Mouse (Mus musculus) heart, embryonic 11.5 days (tissue): Measurements from ENCODE around the gene Nod1. TPM values are rescaled to one million over a fixed set of nuclear protein-coding genes. Genes with fewer than 3 reads are reported as not detected.

Experiments used
- ATAC-seq: fragments of 200-750 bp; cut with Nextera tagmentation; replicated peaks from 2 replicates; pipeline ENCODE4 v1.8.0; 2017; ENCODE audit warnings: moderate library complexity; ENCODE audit not compliant: insufficient number of reproducible peaks, low FRiP score, low TSS enrichment
- H3K27ac ChIP-seq: fragments of 300-500 bp; sonication (generic); 2 replicates; pipeline ENCODE4 v1.5.1; 2014; ENCODE audit warnings: mild to moderate bottlenecking, low read depth, low read length
- H3K27me3 ChIP-seq: fragments of 300-500 bp; sonication (generic); 2 replicates; pipeline ENCODE4 v1.6.1; 2014; ENCODE audit warnings: mild to moderate bottlenecking, low read length, mixed read lengths; ENCODE audit not compliant: control insufficient read depth, insufficient read depth
- H3K36me3 ChIP-seq: fragments of 300-500 bp; sonication (generic); 2 replicates; pipeline ENCODE4 v1.6.1; 2014; ENCODE audit warnings: mild to moderate bottlenecking, low read length, moderate library complexity, mixed read lengths; ENCODE audit not compliant: control insufficient read depth, insufficient read depth
- H3K4me1 ChIP-seq: fragments of 300-500 bp; sonication (generic); 2 replicates; pipeline ENCODE4 v1.6.1; 2014; ENCODE audit warnings: low read length; ENCODE audit not compliant: control insufficient read depth, insufficient read depth
- H3K4me2 ChIP-seq: fragments of 300-500 bp; sonication (generic); 2 replicates; pipeline ENCODE4 v1.6.1; 2014; ENCODE audit warnings: mild to moderate bottlenecking, moderate library complexity
- H3K4me3 ChIP-seq: fragments of 300-500 bp; sonication (generic); 2 replicates; pipeline ENCODE4 v1.5.1; 2014; ENCODE audit warnings: low read depth, low read length
- H3K9ac ChIP-seq: fragments of 300-500 bp; sonication (generic); 2 replicates; pipeline ENCODE4 v1.6.1; 2014; ENCODE audit warnings: mild to moderate bottlenecking, low read depth, low read length, moderate library complexity
- H3K9me3 ChIP-seq: fragments of 300-500 bp; sonication (generic); replicated peaks from 2 replicates; pipeline ENCODE4 v1.6.1; 2016; ENCODE audit warnings: low read length; ENCODE audit not compliant: control insufficient read depth
- WGBS: fragments of 180-500 bp; shearing (Covaris S2); extraction: QIAGEN DNeasy Blood & Tissue Kit; methylation state at CpG from one replicate; pipeline ENCODE4 v1.1.7; 2014; ENCODE audit not compliant: insufficient replicate concordance; 5-methylcytosine and 5-hydroxymethylcytosine counted together
- polyA plus RNA-seq: library from polyadenylated mRNA; unstranded; fragments of >200 nt; fragmentation: Nextera tagmentation; extraction: Ambion mirVana; gene quantifications from 2 replicates; pipeline ENCODE4 v1.2.1, GENCODE M21; 2014

Gene Nod1
- polyA plus RNA-seq, 1 experiment from 2014 or later, result 2.3 TPM

GRCm38 (mm10) chr6:54880086-54880485 lies 92.3 kb downstream of the Nod1 start:
- H3K36me3 ChIP-seq, result no peaks in the 10 kb centered on the region
- H3K9ac ChIP-seq, result no peak overlapping the region
- H3K9me3 ChIP-seq, result no peaks in the 10 kb centered on the region
- H3K27ac ChIP-seq, result no peak overlapping the region
- H3K27me3 ChIP-seq, result no peaks in the 10 kb centered on the region
- no peak overlapping the region for H3K4me3 ChIP-seq
- ATAC-seq, result no peak
- 92% methylated on average over 4 of the region's 4 CpGs for WGBS
- H3K4me1 ChIP-seq, result peaks cover 4% of the 10 kb centered on the region; the same call in 1 of the 2 replicates
- H3K4me2 ChIP-seq, result no peak overlapping the region

- H3K27ac ChIP-seq, result no peak overlapping the region
- ATAC-seq, result no peak
- H3K36me3 ChIP-seq, result no peaks in the 10 kb centered on the region
Measured at GRCm38 (mm10) chr6:54878546-54878945, 93.9 kb downstream of the Nod1 start.

DNA sequence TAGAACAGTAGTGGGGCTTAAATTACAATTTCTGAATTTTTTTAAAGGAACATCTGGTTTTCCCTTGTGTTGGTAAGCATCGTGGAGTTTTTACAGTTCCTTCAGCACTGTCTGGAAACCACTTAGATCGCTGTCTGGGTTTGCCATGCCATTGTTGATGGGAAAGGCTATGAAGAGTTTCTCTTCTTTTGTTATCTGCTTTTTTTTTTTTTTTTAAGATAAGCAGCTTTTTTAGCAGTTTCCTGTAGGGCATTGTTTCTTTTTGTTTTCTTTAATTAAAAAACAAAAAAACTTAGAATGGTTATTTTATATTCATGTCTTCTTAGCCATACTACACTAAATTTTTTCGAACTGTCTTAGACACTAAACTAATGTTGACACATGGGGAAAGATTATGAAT lies 94.8 kb downstream of the Nod1 start:
- no peak for ATAC-seq
- peaks cover 4% of the 10 kb centered on the region; the same call in 1 of the 2 replicates for H3K4me1 ChIP-seq
- H3K9me3 ChIP-seq, result no peaks in the 10 kb centered on the region
- H3K36me3 ChIP-seq, result no peaks in the 10 kb centered on the region
- 70% methylated on average over 3 of the region's 3 CpGs for WGBS
- no peaks in the 10 kb centered on the region for H3K27me3 ChIP-seq
- H3K27ac ChIP-seq, result no peak overlapping the region
- no peak overlapping the region for H3K4me2 ChIP-seq
- no peak overlapping the region for H3K9ac ChIP-seq
- no peak overlapping the region for H3K4me3 ChIP-seq

More at GRCm38 (mm10) chr6:54878546-54878945, 93.9 kb downstream of the Nod1 start:
- Histone ChIP-seq H3K4me3 (no peak overlapping the region), H3K27me3 (no peaks in the 10 kb centered on the region), H3K9ac (no peak overlapping the region), H3K9me3 (no peaks in the 10 kb centered on the region), H3K4me2 (no peak overlapping the region), H3K4me1 (peaks cover 4% of the 10 kb centered on the region; the same call in 1 of the 2 replicates)

- ATAC-seq, result peak; percentile 75; the same call in 1 of the 2 replicates
- H3K4me2 ChIP-seq, result peak overlapping the region; percentile 9
- H3K36me3 ChIP-seq, result no peaks in the 10 kb centered on the region
- 3% methylated on average over 5 of the region's 5 CpGs for WGBS
- H3K9ac ChIP-seq, result no peak overlapping the region
- no peak overlapping the region for H3K4me3 ChIP-seq
- no peaks in the 10 kb centered on the region for H3K27me3 ChIP-seq
- H3K4me1 ChIP-seq, result peaks cover 4% of the 10 kb centered on the region; the same call in 1 of the 2 replicates
- no peak overlapping the region for H3K27ac ChIP-seq
- no peaks in the 10 kb centered on the region for H3K9me3 ChIP-seq
Measured at GRCm38 (mm10) chr6:54876782-54877181, 95.6 kb downstream of the Nod1 start.

Other genes with a start within 250 kb of the Nod1 start
- 3.1 and 3.2 TPM in 2 replicates for gene Znrf2, start 155.7 kb downstream of the Nod1 start, polyA plus RNA-seq
- 6.0 and 6.3 TPM in 2 replicates for gene Ggct, start 20.3 kb upstream of the Nod1 start, polyA plus RNA-seq
- gene Gars, start 65.4 kb upstream of the Nod1 start, polyA plus RNA-seq, result 206 and 210 TPM in 2 replicates
- gene Crhr2, start 160.4 kb upstream of the Nod1 start, polyA plus RNA-seq, result 4.2 and 5.3 TPM in 2 replicates
- not detected in 2 replicates for gene Inmt, start 202.4 kb upstream of the Nod1 start, polyA plus RNA-seq
- gene Mindy4, start 230.8 kb upstream of the Nod1 start, polyA plus RNA-seq, result 8.0 and 9.2 TPM in 2 replicates